Mouse (Mus musculus) adrenal gland, adult (tissue): ENCODE results near the gene Rpl37.
"Not testable (repeated sequence)": the region's sequence is repeated elsewhere in the genome, so short reads cannot be mapped to it uniquely, and the experiment has no call there.

Experiments
- DNase-seq, 2 experiments: peaks; one replicate each; pipeline ENCODE4 v3.0.0; 2022 to 2023; ENCODE audit warnings: low spot score in 1 of 2; ENCODE audit not compliant: inconsistent age in 2 of 2

Gene Rpl37

DNA sequence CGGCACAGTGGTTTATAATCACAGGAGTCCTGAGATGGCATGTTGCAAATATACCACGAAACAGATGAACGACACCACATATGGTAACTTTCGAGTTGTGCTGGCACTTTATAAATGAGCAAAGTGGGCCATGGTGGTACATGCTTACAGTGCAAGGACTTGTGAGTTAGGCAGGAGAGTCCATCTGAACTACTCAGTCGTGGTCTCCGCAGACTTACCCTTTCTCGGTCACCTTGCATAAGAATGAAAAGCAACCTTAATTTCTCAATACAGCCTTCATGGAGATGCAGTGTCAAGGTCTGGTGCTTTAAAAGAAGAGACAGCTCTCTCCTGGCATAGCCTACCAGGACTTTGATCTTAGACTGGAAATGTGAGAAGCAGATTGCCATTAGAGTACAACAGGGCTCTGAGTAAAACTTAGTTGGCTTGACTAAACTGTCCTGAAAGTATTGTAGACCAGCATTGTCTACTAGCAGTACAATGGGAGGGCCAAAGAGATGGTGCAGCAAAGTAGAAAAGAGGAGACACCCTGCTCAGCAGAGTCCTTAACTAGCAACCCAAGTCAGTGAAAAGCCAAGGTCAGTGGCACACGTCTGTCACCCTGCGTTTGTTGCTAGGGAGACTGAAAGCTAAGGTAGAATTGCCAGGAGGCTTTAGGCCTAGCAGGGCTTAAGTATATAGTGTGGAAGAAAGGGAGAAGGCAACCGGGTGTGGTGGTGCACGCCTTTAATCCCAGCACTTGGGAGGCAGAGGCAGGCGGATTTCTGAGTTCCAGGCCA is 5.3 kb downstream of the Rpl37 start:
- peak in 1 of 2 experiments; percentile 69 for DNase-seq

GRCm38 (mm10) chr15:5126456-5126855 is 10.0 kb downstream of the Rpl37 start:
- DNase-seq, result no peak

- no peak for DNase-seq
Measured at GRCm38 (mm10) chr15:5127487-5127886, 11.0 kb downstream of the Rpl37 start.

- no peak for DNase-seq
Measured at GRCm38 (mm10) chr15:5128176-5128940, 11.9 kb downstream of the Rpl37 start.

DNA sequence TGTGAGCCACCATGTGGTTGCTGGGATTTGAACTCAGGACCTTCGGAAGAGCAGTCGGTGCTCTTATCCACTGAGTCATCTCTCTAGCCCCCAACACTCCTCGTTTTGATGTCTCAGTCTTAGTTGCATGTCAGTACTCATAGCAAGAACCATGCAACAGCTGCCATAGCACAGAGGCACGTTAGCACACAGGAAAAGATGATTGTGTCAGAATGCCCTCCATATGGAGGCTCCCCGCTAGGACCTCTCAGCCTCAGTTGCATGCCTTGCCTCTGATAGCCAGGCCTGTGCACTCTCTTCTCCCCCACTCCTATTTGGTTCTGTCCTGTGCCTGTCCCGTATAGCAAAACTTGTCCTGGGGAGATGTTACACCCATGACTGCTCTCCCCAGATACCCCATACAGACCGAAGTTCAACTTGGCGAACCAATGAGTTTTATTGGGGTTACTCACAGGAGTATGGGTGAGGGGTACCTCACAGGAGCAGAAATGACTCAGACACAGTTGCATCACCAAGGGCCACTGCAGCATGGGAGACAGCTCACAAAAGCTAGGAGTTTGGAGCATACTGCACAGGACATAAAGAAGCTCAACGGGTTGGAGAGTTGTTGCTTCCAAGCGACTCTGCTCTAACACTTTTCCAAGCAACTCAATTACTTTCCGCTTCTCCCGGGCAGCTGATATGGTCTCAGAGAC is 12.8 kb downstream of the Rpl37 start:
- DNase-seq, result no peak

GRCm38 (mm10) chr15:5130887-5131668 is 14.6 kb downstream of the Rpl37 start:
- DNase-seq, result not testable (repeated sequence)

- DNase-seq, result no peak
Measured at GRCm38 (mm10) chr15:5133301-5133700, 16.9 kb downstream of the Rpl37 start.

- no peak for DNase-seq
Measured at GRCm38 (mm10) chr15:5134179-5134578, 17.7 kb downstream of the Rpl37 start.

GRCm38 (mm10) chr15:5134945-5135483 is 18.6 kb downstream of the Rpl37 start:
- DNase-seq, result no peak

- peak in 1 of 2 experiments; percentile 35 for DNase-seq
Measured at GRCm38 (mm10) chr15:5138021-5138856, 21.8 kb downstream of the Rpl37 start.

GRCm38 (mm10) chr15:5139366-5139765 is 22.9 kb downstream of the Rpl37 start:
- DNase-seq, result no peak

GRCm38 (mm10) chr15:5139863-5140262 is 23.4 kb downstream of the Rpl37 start:
- no peak for DNase-seq

- DNase-seq, result no peak
Measured at GRCm38 (mm10) chr15:5140357-5140756, 23.9 kb downstream of the Rpl37 start.

- DNase-seq, result peak in 1 of 2 experiments; percentile 61
Measured at GRCm38 (mm10) chr15:5142047-5142446, 25.6 kb downstream of the Rpl37 start.

GRCm38 (mm10) chr15:5142714-5143113 is 26.3 kb downstream of the Rpl37 start:
- DNase-seq, result no peak

GRCm38 (mm10) chr15:5143361-5144020 is 27.0 kb downstream of the Rpl37 start, which contains the start of gene Prkaa1:
Gene Prkaa1, plus strand, starts transcription at chr15:5143861.
- DNase-seq, result peak; percentile 82 to 93

- peak in 1 of 2 experiments; percentile 75 for DNase-seq
Measured at GRCm38 (mm10) chr15:5144021-5144778, 27.8 kb downstream of the Rpl37 start.
